Mouse (Mus musculus) liver, embryonic 13.5 days (tissue): ENCODE measurements around the gene Abcf2. TPM values are rescaled to one million over a fixed set of nuclear protein-coding genes. Genes with fewer than 3 reads are reported as not detected.

Experiments used
- ATAC-seq: fragments of 200-750 bp; cut with Nextera tagmentation; 2 replicates; pipeline ENCODE4 v1.8.0; 2017; ENCODE audit warnings: low read depth, mild to moderate bottlenecking, moderate number of reproducible peaks, moderate library complexity
- DNase-seq: peaks from one replicate; pipeline ENCODE4 v3.0.0; 2022
- H3K27ac ChIP-seq: fragments of 300-500 bp; sonication (generic); 2 replicates; pipeline ENCODE4 v1.5.1; 2015; ENCODE audit warnings: moderate library complexity, mild to moderate bottlenecking, inconsistent platforms
- H3K27me3 ChIP-seq: fragments of 300-500 bp; sonication (generic); 2 replicates; pipeline ENCODE4 v1.6.1; 2015; ENCODE audit warnings: mild to moderate bottlenecking, inconsistent platforms
- H3K36me3 ChIP-seq: fragments of 300-500 bp; sonication (generic); 2 replicates; pipeline ENCODE4 v1.6.1; 2015; ENCODE audit warnings: mild to moderate bottlenecking, inconsistent platforms
- H3K4me1 ChIP-seq: fragments of 300-500 bp; sonication (generic); replicated peaks from 2 replicates; pipeline ENCODE4 v1.6.1; 2015; ENCODE audit warnings: inconsistent platforms
- H3K4me2 ChIP-seq: fragments of 300-500 bp; sonication (generic); 2 replicates; pipeline ENCODE4 v1.6.1; 2015; ENCODE audit warnings: inconsistent platforms, mild to moderate bottlenecking, moderate library complexity
- H3K4me3 ChIP-seq: fragments of 300-500 bp; sonication (generic); replicated peaks from 2 replicates; pipeline ENCODE4 v1.5.1; 2015; ENCODE audit warnings: mild to moderate bottlenecking, inconsistent platforms
- H3K9ac ChIP-seq: fragments of 300-500 bp; sonication (generic); 2 replicates; pipeline ENCODE4 v1.6.1; 2015; ENCODE audit warnings: mild to moderate bottlenecking, inconsistent platforms
- H3K9me3 ChIP-seq: fragments of 300-500 bp; sonication (generic); replicated peaks from 2 replicates; pipeline ENCODE4 v1.6.1; 2016; ENCODE audit warnings: inconsistent platforms
- WGBS: fragments of 180-500 bp; shearing (Covaris S2); methylation state at CpG from one replicate; pipeline ENCODE4 v1.1.7; 2015; ENCODE audit not compliant: insufficient replicate concordance; 5-methylcytosine and 5-hydroxymethylcytosine counted together
- polyA plus RNA-seq: library from polyadenylated mRNA; unstranded; fragments of >200 nt; fragmentation: Nextera tagmentation; extraction: Ambion mirVana; gene quantifications from 2 replicates; pipeline ENCODE4 v1.2.1, GENCODE M21; 2015

The Abcf2 gene
- polyA plus RNA-seq: 72.6 and 81.6 TPM in 2 replicates

DNA sequence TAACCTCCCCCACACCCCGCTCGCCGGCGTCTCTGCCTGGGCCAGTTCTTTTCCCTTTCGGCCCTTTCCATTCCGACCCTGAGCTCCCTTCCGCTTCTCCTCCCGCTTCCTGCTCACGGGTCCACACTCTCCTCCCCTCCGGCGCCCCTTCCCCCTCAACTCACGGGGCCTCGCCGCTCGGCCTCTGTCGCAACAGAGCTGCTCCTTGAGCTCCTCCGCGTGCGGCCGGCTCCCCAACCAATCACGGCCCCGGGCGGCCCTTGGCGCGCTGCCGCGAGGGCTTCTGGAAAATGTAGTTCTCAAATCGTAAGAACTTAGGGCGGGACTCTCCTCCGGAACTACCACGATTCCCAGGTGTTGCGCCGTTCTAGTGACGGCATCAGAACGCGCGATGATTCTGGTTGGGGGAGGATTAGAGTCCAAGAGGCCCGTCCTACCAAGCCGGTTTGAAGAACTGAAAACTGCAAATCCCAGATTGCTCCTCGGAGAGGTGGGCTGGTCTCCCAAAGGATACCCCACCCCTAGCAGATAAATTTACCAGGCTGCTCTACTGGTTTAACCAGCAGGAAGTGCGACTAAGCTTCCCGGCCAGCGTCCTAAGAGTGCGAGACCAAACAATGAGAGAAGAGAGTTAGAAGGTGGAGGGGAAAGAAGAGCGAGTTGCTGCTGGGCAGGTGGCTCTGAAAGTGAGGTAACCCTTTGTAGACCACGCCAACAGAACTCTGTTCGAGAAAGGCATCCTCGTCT lies at the start of gene Abcf2:
Gene Abcf2, minus strand, starts transcription at position 285 of the 747 bp plus-strand sequence.
- H3K4me3 ChIP-seq: peak within 1 kb of the TSS; percentile 81
- under 1% methylated on average over 48 of the region's 48 CpGs for WGBS

DNA sequence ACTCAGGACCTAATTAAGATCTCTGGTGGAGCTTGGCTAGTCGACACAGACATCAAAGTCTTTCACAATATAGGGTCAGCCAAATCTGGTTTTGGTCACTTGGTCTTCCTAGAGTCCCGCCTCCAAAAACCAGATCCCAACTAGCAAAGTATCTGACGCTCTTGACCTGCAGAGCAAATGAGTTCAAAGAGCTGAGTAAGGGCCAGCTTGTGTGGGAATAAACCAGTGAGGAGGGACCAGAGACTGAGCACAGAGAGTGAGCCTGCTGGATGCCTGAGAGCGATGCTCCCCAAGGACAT lies 47.5 kb upstream of the Abcf2 start:
- DNase-seq: no peak
- no peaks in the 10 kb centered on the region for H3K36me3 ChIP-seq
- no peak overlapping the region for H3K27ac ChIP-seq
- no peak overlapping the region for H3K4me3 ChIP-seq
- no peak overlapping the region for H3K9ac ChIP-seq
- H3K27me3 ChIP-seq: peaks cover 56% of the 10 kb centered on the region
- no peaks in the 10 kb centered on the region for H3K9me3 ChIP-seq
- 39% methylated on average over 4 of the region's 4 CpGs for WGBS
- ATAC-seq: no peak
- H3K4me1 ChIP-seq: no peaks in the 10 kb centered on the region
- peak overlapping the region; percentile 54; the same call in 1 of the 2 replicates for H3K4me2 ChIP-seq

More for the DNA sequence above, at the start of gene Abcf2:
- DNase-seq (peak; percentile 97), ATAC-seq (peak; percentile 95)
- Histone ChIP-seq H3K27ac (peak within 1 kb of the TSS; percentile 83), H3K9ac (peak within 1 kb of the TSS; percentile 92), H3K4me2 (peak within 1 kb of the TSS; percentile 95), H3K4me1 (peaks cover 29% of the 10 kb centered on the region), H3K27me3 (no peaks in the 10 kb centered on the region), H3K9me3 (no peaks in the 10 kb centered on the region), H3K36me3 (peaks cover 33% of the 10 kb centered on the region)

DNA sequence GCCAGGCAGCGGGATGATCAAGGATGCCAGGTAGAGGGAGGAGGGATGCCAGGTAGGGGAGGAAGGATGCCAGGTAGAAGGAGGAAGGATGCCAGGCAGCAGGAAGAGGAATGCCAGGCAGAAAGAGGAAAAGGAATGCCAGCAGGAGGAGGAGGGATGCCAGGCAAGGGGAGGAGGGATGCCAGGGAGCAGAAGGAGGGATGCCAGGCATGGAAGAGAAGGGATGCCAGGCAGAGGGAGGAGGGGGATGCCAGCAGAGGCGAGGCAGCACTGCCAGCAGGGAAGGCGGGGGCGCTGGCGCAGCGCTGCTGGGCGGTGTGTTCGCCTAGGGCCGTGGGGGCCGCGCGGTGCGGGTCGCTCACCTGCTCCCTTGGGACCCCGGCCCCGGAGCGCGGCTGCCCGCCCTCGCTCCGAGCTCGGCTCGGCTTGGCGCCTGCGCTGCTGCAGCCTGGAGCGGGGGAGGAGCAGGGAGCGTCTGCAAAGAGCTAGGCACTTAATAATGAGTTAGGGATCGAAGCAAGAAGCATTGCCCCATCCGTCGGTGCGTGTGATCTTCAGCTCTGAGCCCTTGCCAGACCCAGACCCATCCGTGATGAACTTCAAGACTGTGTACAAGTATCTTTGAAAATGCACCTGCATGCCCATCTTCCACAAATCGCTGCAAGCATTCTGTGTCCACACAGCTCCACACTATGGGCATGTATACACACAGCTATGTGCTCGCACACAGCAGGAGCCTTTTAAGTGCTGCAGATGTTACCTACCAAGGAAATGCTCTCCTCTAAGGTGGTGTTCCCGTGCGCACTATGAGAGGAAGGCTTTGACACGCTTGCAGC lies 46.9 kb upstream of the Abcf2 start, which contains the start of gene Smarcd3:
Gene Smarcd3, minus strand, starts transcription at position 426 of the 836 bp plus-strand sequence.
- no peaks in the 10 kb centered on the region for H3K4me1 ChIP-seq
- peaks cover 56% of the 10 kb centered on the region for H3K27me3 ChIP-seq
- no peak within 1 kb of the TSS for H3K27ac ChIP-seq
- H3K36me3 ChIP-seq: no peaks in the 10 kb centered on the region
- H3K4me2 ChIP-seq: peak within 1 kb of the TSS; percentile 54
- ATAC-seq: no peak
- WGBS: 5% methylated on average over 34 of the region's 37 CpGs
- H3K9me3 ChIP-seq: no peaks in the 10 kb centered on the region
- H3K9ac ChIP-seq: no peak within 1 kb of the TSS
- peak within 1 kb of the TSS; percentile 46 for H3K4me3 ChIP-seq
- no peak for DNase-seq

DNA sequence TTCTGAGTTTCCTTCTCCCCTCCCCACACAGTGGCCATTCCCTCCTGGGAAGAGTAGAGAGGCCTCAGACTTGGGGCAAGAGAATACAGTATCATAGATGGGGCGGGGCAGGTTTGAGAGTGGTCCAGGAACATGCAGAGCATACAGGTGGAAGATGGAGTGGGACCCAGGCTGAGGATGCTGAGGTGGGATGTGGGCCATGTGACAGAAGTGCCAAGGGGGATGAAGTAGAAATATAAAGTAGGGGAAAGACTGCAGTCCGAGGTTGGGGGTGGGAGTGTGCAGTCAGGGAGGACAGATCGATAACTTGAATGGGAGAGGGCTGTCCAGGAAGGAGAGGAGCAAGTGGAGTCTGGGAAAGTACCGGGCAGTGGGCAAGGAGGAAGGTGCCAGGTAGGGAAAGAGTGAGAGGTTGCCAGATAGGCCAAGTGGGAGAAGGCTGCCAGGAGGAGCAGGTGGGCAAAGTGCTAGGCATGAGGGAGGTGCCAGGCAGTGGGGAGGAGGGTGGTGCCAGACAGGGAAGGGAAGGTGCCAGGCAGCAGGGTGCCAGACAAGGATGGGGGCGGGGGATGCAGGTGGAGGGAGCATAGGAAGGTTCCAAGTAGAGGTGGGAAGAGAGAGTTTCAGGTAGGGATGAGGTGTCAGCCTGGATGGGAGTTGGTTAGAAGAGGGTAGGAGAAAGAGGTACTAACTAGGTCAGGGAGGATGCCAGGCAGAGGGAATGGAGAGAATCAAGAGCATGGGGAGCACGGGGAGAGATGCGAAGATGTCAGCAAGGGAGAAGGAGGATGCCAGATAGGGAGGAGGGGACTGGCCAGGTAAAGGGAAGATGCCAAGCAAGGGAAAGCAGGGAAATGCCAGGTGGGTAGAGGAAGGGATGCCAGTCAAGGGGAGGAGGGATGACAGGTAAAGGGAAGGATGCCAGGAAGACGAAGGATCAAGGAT lies 46.0 kb upstream of the Abcf2 start:
- WGBS: 32% methylated on average over 8 of the region's 8 CpGs
- no peak overlapping the region for H3K27ac ChIP-seq
- ATAC-seq: no peak
- no peaks in the 10 kb centered on the region for H3K36me3 ChIP-seq
- no peak overlapping the region for H3K9ac ChIP-seq
- DNase-seq: no peak
- no peaks in the 10 kb centered on the region for H3K4me1 ChIP-seq
- peaks cover 56% of the 10 kb centered on the region for H3K27me3 ChIP-seq
- H3K4me3 ChIP-seq: no peak overlapping the region
- no peak overlapping the region for H3K4me2 ChIP-seq
- no peaks in the 10 kb centered on the region for H3K9me3 ChIP-seq

DNA sequence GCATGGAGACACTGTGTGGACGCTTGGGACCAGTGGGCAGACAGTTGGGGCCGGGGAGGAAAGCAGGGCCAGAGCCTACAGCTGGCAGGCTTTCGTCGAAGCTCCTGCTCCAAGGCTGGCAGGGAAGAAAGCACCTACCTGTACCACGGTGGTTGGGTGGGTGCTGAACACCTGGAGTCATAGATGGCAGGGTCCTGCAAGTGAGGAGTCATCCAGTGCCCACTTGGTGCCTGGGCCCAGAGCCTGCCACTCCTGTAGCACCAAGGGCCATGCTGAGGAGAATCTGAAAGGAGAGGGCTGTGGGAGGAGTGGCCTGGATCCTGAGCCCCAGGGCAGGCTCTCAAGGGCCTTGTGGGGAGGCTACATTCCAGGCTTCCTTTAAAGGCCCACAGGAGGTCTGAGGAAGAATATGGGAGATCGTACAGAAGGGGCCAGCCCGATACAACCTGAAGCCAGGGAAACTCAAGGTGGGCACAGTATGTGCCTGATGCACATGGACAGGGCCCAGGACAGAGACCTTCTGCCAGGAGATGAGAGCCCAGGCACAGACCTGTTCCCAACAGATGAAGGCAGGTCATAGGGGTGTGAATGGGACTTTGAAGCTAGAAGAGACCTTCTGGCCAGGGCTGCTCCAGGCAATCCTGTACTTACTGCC lies 45.2 kb upstream of the Abcf2 start:
- H3K4me1 ChIP-seq: no peaks in the 10 kb centered on the region
- DNase-seq: no peak
- no peak for ATAC-seq
- no peaks in the 10 kb centered on the region for H3K9me3 ChIP-seq
- H3K36me3 ChIP-seq: no peaks in the 10 kb centered on the region
- no peak overlapping the region for H3K4me2 ChIP-seq
- H3K4me3 ChIP-seq: no peak overlapping the region
- no peak overlapping the region for H3K9ac ChIP-seq
- 57% methylated on average over 7 of the region's 7 CpGs for WGBS
- H3K27ac ChIP-seq: no peak overlapping the region
- peaks cover 56% of the 10 kb centered on the region for H3K27me3 ChIP-seq

DNA sequence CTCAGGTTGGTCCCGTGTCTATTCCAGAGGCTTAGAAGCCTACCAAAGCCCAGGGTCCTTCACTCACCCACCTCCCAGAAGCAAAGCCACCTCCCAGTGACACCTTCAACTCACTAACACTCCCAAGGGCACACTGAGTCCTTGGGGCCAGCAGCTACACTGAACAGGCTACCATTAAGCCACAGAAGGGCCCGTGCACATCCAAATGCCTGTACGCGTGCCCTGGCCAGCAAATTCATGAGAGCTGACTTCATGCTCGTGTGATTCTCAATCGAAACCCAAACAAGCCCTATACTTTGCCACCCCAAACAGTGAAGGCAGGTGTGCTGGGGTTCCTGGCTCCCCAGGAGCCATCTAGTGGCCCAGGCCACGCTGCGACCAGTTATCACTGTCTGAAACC lies 43.4 kb upstream of the Abcf2 start:
- no peak for ATAC-seq
- 67% methylated on average over 8 of the region's 8 CpGs for WGBS
- H3K27me3 ChIP-seq: peaks cover 50% of the 10 kb centered on the region

DNA sequence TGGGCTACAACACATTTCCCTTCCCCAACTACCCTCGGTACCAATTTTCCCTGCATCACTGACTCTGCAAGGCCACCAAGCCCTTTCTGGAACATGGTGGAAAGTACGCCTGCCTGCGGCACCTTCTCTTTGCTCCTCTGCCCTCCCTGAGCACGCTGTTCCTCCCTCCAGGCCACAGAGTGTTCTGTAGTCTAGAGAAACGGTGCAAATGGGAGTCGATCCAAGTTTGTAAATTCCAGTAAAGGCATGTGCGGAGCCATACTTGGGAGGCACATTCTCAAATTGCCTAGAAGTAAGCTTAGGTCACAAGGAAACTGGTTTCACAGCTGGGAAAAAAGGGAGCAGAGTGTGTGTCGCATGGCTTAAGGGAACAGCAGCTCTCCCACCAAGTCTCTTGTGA lies 42.8 kb upstream of the Abcf2 start:
- ATAC-seq: no peak
- H3K4me2 ChIP-seq: no peak overlapping the region
- no peaks in the 10 kb centered on the region for H3K4me1 ChIP-seq
- WGBS: 64% methylated on average over 8 of the region's 8 CpGs
- H3K36me3 ChIP-seq: no peaks in the 10 kb centered on the region
- H3K4me3 ChIP-seq: no peak overlapping the region
- H3K9me3 ChIP-seq: no peaks in the 10 kb centered on the region
- peaks cover 47% of the 10 kb centered on the region for H3K27me3 ChIP-seq
- no peak overlapping the region for H3K9ac ChIP-seq
- no peak overlapping the region for H3K27ac ChIP-seq
- DNase-seq: no peak

More for the DNA sequence above, 43.4 kb upstream of the Abcf2 start:
- no peak for DNase-seq
- H3K4me1 ChIP-seq: no peaks in the 10 kb centered on the region
- no peak overlapping the region for H3K4me2 ChIP-seq
- no peaks in the 10 kb centered on the region for H3K9me3 ChIP-seq
- H3K27ac ChIP-seq: no peak overlapping the region
- H3K9ac ChIP-seq: no peak overlapping the region
- no peak overlapping the region for H3K4me3 ChIP-seq
- no peaks in the 10 kb centered on the region for H3K36me3 ChIP-seq

DNA sequence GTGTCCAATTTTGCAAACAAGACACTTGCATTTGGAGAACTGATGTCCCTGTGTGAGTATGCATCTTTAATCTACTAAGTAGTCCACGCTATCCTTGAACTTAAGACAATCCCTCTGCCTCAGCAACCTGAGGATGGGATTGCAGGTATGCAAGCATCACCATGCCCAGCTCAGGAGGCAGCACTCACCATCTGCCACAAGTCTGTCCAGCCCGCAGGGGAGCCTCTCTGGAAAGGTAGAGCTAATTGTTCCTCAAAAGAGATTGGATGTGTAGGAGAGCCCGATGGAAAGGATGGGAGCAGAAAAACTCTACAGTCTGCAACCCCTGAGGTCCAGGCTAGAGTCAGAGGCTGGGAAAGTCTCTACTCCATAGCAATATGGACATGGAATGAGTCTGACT lies 41.7 kb upstream of the Abcf2 start:
- Histone ChIP-seq H3K4me3 (no peak overlapping the region), H3K4me1 (no peaks in the 10 kb centered on the region), H3K9me3 (no peaks in the 10 kb centered on the region), H3K36me3 (no peaks in the 10 kb centered on the region), H3K27ac (no peak overlapping the region), H3K4me2 (no peak overlapping the region), H3K27me3 (peaks cover 35% of the 10 kb centered on the region), H3K9ac (no peak overlapping the region)
- DNase-seq: no peak
- ATAC-seq: no peak
- WGBS: 58% methylated on average over 3 of the region's 3 CpGs

DNA sequence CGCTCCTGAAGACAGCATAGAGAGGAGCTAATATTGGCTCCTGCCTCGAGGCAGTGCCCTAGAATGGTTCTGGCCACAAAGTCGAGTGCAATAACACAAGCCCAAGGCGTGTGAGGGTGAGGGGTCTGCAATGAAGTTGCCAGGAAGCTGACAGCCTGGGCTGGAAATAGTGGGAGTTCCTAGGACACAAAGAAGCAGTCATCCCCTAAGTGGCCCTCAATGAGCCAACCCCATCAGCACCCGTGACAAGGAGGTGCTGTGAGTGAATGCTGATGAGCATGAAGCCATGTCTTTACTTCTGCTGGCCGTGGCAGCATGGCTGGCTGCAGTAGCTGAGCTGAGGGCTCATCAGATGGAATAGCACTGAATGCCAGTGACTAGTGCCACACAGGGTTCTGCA lies 37.8 kb upstream of the Abcf2 start:
- WGBS: 47% methylated on average over 6 of the region's 6 CpGs
- no peaks in the 10 kb centered on the region for H3K4me1 ChIP-seq
- no peak overlapping the region for H3K9ac ChIP-seq
- no peaks in the 10 kb centered on the region for H3K9me3 ChIP-seq
- no peak for DNase-seq
- no peak overlapping the region for H3K27ac ChIP-seq
- H3K4me2 ChIP-seq: no peak overlapping the region
- H3K36me3 ChIP-seq: no peaks in the 10 kb centered on the region
- no peak for ATAC-seq
- H3K27me3 ChIP-seq: peaks cover 9% of the 10 kb centered on the region; the same call in 1 of the 2 replicates
- no peak overlapping the region for H3K4me3 ChIP-seq

DNA sequence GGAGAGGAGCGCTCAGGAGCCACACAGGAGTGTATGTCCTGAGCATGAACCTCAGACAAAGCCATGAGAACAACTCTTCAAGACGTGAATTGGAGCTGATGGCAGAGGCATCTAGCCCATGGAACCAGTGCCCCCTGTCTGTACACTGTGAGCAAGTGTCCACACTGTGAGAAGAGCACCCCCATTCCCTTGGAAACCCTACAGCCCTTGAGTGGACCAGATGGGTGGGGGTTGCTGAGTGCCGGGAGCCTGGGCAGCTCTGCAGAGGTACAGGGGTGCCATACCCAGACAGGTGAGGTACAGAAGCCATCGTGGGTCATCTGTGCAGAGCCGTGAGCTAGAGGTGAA lies 35.0 kb upstream of the Abcf2 start:
- no peak overlapping the region for H3K4me3 ChIP-seq

More for the DNA sequence above, 35.0 kb upstream of the Abcf2 start:
- no peak overlapping the region for H3K4me2 ChIP-seq
- H3K4me1 ChIP-seq: no peaks in the 10 kb centered on the region
- no peaks in the 10 kb centered on the region for H3K36me3 ChIP-seq
- 55% methylated on average over 5 of the region's 5 CpGs for WGBS
- DNase-seq (no peak), ATAC-seq (no peak)
- H3K9me3 ChIP-seq: no peaks in the 10 kb centered on the region
- no peak overlapping the region for H3K27ac ChIP-seq
- no peak overlapping the region for H3K9ac ChIP-seq
- peaks cover 34% of the 10 kb centered on the region for H3K27me3 ChIP-seq
